Mouse (Mus musculus): ENCODE measurements around the gene Spata32.

- TF ChIP-seq CTCF (IDR thresholded peaks at IDR 0.05) (no peak), EP300 (IDR thresholded peaks at IDR 0.05) (no peak)
Measured at GRCm38 (mm10) chr11:103249509-103249908, 31.3 kb upstream of the Spata32 start.

Data from lung, postnatal 0 days (tissue).